Comparison of ENCODE assay signal across 34 mouse cellular contexts in the genomic region with DNA sequence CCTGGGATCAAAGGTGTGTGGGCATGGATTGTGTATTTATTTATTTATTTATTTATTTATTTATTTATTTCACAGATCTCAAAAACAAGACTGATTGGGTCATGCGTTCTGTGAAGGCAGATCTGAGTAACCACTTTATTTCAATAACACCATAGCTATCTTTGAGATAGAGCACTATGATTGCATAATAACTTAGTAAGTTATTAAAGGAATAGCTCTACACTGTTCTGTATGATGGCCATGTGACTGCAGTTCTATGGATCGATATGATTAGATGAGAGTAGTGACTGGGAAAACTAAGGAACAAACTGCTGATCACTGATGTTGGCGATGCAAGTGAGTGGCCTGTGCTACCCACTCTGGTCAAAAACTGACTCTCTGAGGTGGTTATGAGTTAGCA. TPM values are rescaled to one million over a fixed set of nuclear protein-coding genes. Genes with fewer than 3 reads are reported as not detected.
"Had no signal": no experiment of that assay in that cellular context is flagged by ENCODE, and none has a peak within 500 bp of the region (broad histone marks: within the 10 kb centered on the region; RNA-seq: fewer than 3 reads in every experiment).

No protein-coding gene starts in this region.

- H3K9ac ChIP-seq: embryonic facial prominence, embryonic 12.5 days; embryonic facial prominence, embryonic 13.5 days; embryonic facial prominence, embryonic 15.5 days; forebrain, embryonic 12.5 days; forebrain, embryonic 13.5 days; forebrain, embryonic 15.5 days; forebrain, postnatal 0 days had no signal

- DNase-seq: cerebellum, adult 18-20 months; cerebellum, adult 2 months; cerebellum, adult 9-10 months; cerebellum, adult 9-11 months; cerebellum, postnatal 10 days; cerebellum, postnatal 14 days; cerebellum, postnatal 25 days; cerebellum, postnatal 36 days; embryo, embryonic 11 days; forebrain, postnatal 0 days; gastrocnemius, adult 2 months; gastrocnemius, postnatal 10 days; gastrocnemius, postnatal 14 days; gastrocnemius, postnatal 25 days; gastrocnemius, postnatal 36 days; heart, adult 11 months; heart, adult 18-20 months had no signal

- H3K27ac ChIP-seq: embryonic facial prominence, embryonic 10.5 days; embryonic facial prominence, embryonic 12.5 days; embryonic facial prominence, embryonic 13.5 days; embryonic facial prominence, embryonic 15.5 days; forebrain, embryonic 10.5 days; forebrain, embryonic 12.5 days; forebrain, embryonic 13.5 days; forebrain, embryonic 15.5 days; gastrocnemius, adult 2 months had no signal

- H3K9me3 ChIP-seq: embryonic facial prominence, embryonic 10.5 days; embryonic facial prominence, embryonic 12.5 days; embryonic facial prominence, embryonic 13.5 days; embryonic facial prominence, embryonic 15.5 days; forebrain, embryonic 10.5 days; forebrain, embryonic 12.5 days; forebrain, embryonic 13.5 days; forebrain, embryonic 15.5 days had no signal

- H3K4me2 ChIP-seq: embryonic facial prominence, embryonic 12.5 days; embryonic facial prominence, embryonic 13.5 days; embryonic facial prominence, embryonic 15.5 days; forebrain, embryonic 12.5 days; forebrain, embryonic 13.5 days; forebrain, embryonic 15.5 days had no signal

- H3K4me1 ChIP-seq: embryonic facial prominence, embryonic 12.5 days had no signal

- ATAC-seq: forebrain, embryonic 13.5 days; forebrain, embryonic 14.5 days; forebrain, embryonic 15.5 days; forebrain, embryonic 16.5 days; forebrain, postnatal 0 days had no signal

- H3K36me3 ChIP-seq: embryonic facial prominence, embryonic 10.5 days; embryonic facial prominence, embryonic 12.5 days; embryonic facial prominence, embryonic 13.5 days; embryonic facial prominence, embryonic 15.5 days; forebrain, embryonic 10.5 days; forebrain, embryonic 12.5 days; forebrain, embryonic 15.5 days had no signal

- H3K4me3 ChIP-seq: embryonic facial prominence, embryonic 10.5 days; embryonic facial prominence, embryonic 12.5 days; embryonic facial prominence, embryonic 13.5 days; embryonic facial prominence, embryonic 15.5 days; erythroblast, embryonic 14.5 days; forebrain, embryonic 10.5 days; forebrain, embryonic 12.5 days; forebrain, embryonic 13.5 days; forebrain, embryonic 15.5 days; gastrocnemius, adult 2 months had no signal

RNA-seq across cellular contexts. Expression of gene Dlx5, which starts 4.3 kb away (rescaled TPM):
- total RNA-seq: common myeloid progenitor, adult 5-6 weeks; gastrocnemius, adult 18-20 months; gastrocnemius, adult 2 months; gastrocnemius, adult 8-10 months; gastrocnemius, postnatal 14 days; gastrocnemius, postnatal 25 days; gastrocnemius, postnatal 36 days; granulocyte monocyte progenitor cell, adult 5-6 weeks had no signal
- polyA plus RNA-seq: cerebellum, adult 2 months; erythroblast, embryonic 14.5 days had no signal

RNA-seq across cellular contexts. Expression of gene Dlx6, which starts 23.1 kb away (rescaled TPM):
- total RNA-seq: common myeloid progenitor, adult 5-6 weeks; gastrocnemius, adult 18-20 months; gastrocnemius, adult 2 months; gastrocnemius, adult 8-10 months; gastrocnemius, postnatal 14 days; gastrocnemius, postnatal 25 days; gastrocnemius, postnatal 36 days; gastrocnemius, postnatal 4 days; granulocyte monocyte progenitor cell, adult 5-6 weeks; heart, adult 18-20 months had no signal
- polyA plus RNA-seq: cerebellum, adult 2 months; erythroblast, embryonic 14.5 days; gonadal fat pad, adult 2 months had no signal
